ENCODE assay signal across 8 mouse cellular contexts in genomic region chr3:79628182-79628560, GRCm38 (mm10). TPM values are rescaled to one million over a fixed set of nuclear protein-coding genes. Genes with fewer than 3 reads are reported as not detected.
DNase-seq lines count a peak whose midpoint lies in the region; ATAC-seq and TF ChIP-seq lines count a peak whose summit lies in the region.

No protein-coding gene starts in this region.

- H3K4me1 ChIP-seq in kidney, embryonic 15.5 days: peaks cover 10% of the 10 kb centered on the region; the same call in 1 of the 2 replicates
- peaks cover 23% of the 10 kb centered on the region for H3K4me1 ChIP-seq in embryonic facial prominence, embryonic 10.5 days
- no peaks in the 10 kb centered on the region for H3K4me1 ChIP-seq in hindbrain, postnatal 0 days (ENCODE audit: insufficient read depth, low read length)
- H3K4me1 ChIP-seq in midbrain, embryonic 10.5 days: peaks cover 21% of the 10 kb centered on the region

- TF ChIP-seq CTCF in hindbrain, postnatal 0 days (IDR thresholded peaks at IDR 0.05; ENCODE audit: low read depth): peak; percentile 4; the same call in 1 of the 2 replicates

- no peak for ATAC-seq in kidney, embryonic 15.5 days (replicated peaks; ENCODE audit: low FRiP score)
- ATAC-seq in hindbrain, postnatal 0 days: no peak

- H3K9me3 ChIP-seq in kidney, embryonic 15.5 days (replicated peaks): peaks cover 4% of the 10 kb centered on the region; the same call in 1 of the 2 replicates
- peaks cover 6% of the 10 kb centered on the region; the same call in 1 of the 2 replicates for H3K9me3 ChIP-seq in embryonic facial prominence, embryonic 10.5 days
- H3K9me3 ChIP-seq in hindbrain, postnatal 0 days (ENCODE audit: low read length): 0 out of 2 replicates have a peak, but pooled peaks cover 2% of the 10 kb centered on the region
- H3K9me3 ChIP-seq in midbrain, embryonic 10.5 days (replicated peaks): peaks cover 5% of the 10 kb centered on the region

- peak overlapping the region; percentile 93 for H3K27ac ChIP-seq in kidney, embryonic 15.5 days
- H3K27ac ChIP-seq in embryonic facial prominence, embryonic 10.5 days (replicated peaks): peak overlapping the region; percentile 93
- H3K27ac ChIP-seq in hindbrain, postnatal 0 days: peak overlapping the region; percentile 74
- peak overlapping the region; percentile 94 for H3K27ac ChIP-seq in midbrain, embryonic 10.5 days (replicated peaks)

- no peak for DNase-seq in kidney, adult 18-20 months
- no peak for DNase-seq in embryonic facial prominence, embryonic 10.5 days (ENCODE audit: low spot score)
- peak; percentile 35 for DNase-seq in hindbrain, postnatal 0 days (ENCODE audit: low spot score)
- no peak for DNase-seq in midbrain, embryonic 10.5 days (ENCODE audit: low spot score)
- DNase-seq in cerebellum, postnatal 14 days: no peak
- no peak for DNase-seq in right cerebral cortex, postnatal 36 days (ENCODE audit: low spot score in 2 of 2)
- no peak for DNase-seq in MN1 (ENCODE audit: low spot score)

- H3K4me2 ChIP-seq in kidney, embryonic 15.5 days: peak overlapping the region; percentile 70
- peak overlapping the region; percentile 65 for H3K4me2 ChIP-seq in hindbrain, postnatal 0 days (ENCODE audit: low read depth, low read length)

- peak overlapping the region; percentile 55 for H3K9ac ChIP-seq in kidney, embryonic 15.5 days
- peak overlapping the region; percentile 56 for H3K9ac ChIP-seq in hindbrain, postnatal 0 days (replicated peaks; ENCODE audit: low read length)

- under 1% methylated on average over 9 of the region's 9 CpGs for WGBS in kidney, embryonic 15.5 days
- WGBS in embryonic facial prominence, embryonic 10.5 days: under 1% methylated on average over 9 of the region's 9 CpGs
- WGBS in hindbrain, postnatal 0 days: 1% methylated on average over 9 of the region's 9 CpGs
- 2% methylated on average over 9 of the region's 9 CpGs for WGBS in midbrain, embryonic 10.5 days

- no peaks in the 10 kb centered on the region for H3K27me3 ChIP-seq in kidney, embryonic 15.5 days
- H3K27me3 ChIP-seq in embryonic facial prominence, embryonic 10.5 days (replicated peaks; ENCODE audit: low read depth, poor library complexity, severe bottlenecking): no peaks in the 10 kb centered on the region
- no peaks in the 10 kb centered on the region for H3K27me3 ChIP-seq in hindbrain, postnatal 0 days (ENCODE audit: insufficient read depth, low read length)
- H3K27me3 ChIP-seq in midbrain, embryonic 10.5 days (ENCODE audit: low read depth, poor library complexity, severe bottlenecking): no peaks in the 10 kb centered on the region

- peak overlapping the region; percentile 86 for H3K4me3 ChIP-seq in kidney, embryonic 15.5 days (replicated peaks)
- H3K4me3 ChIP-seq in embryonic facial prominence, embryonic 10.5 days: peak overlapping the region; percentile 83
- peak overlapping the region; percentile 71 for H3K4me3 ChIP-seq in hindbrain, postnatal 0 days (ENCODE audit: low read length)
- H3K4me3 ChIP-seq in midbrain, embryonic 10.5 days: peak overlapping the region; percentile 77

- H3K36me3 ChIP-seq in kidney, embryonic 15.5 days: peaks cover 25% of the 10 kb centered on the region
- peaks cover 24% of the 10 kb centered on the region for H3K36me3 ChIP-seq in embryonic facial prominence, embryonic 10.5 days (replicated peaks)
- peaks cover 4% of the 10 kb centered on the region; the same call in 1 of the 2 replicates for H3K36me3 ChIP-seq in hindbrain, postnatal 0 days (ENCODE audit: insufficient read depth, low read length)
- H3K36me3 ChIP-seq in midbrain, embryonic 10.5 days: peaks cover 24% of the 10 kb centered on the region

RNA-seq across cellular contexts. Expression of gene 4930579G24Rik, which starts 0.7 kb away (rescaled TPM):
- 30.7 and 33.0 TPM in 2 replicates for polyA plus RNA-seq in kidney, embryonic 15.5 days (2015; fragmentation: Nextera tagmentation; extraction: Ambion mirVana)
- 33.0 and 34.4 TPM in 2 replicates for polyA plus RNA-seq in embryonic facial prominence, embryonic 10.5 days (2016; fragmentation: Nextera tagmentation; extraction: Ambion mirVana)
- 3.9 and 6.8 TPM in 2 replicates for total RNA-seq in hindbrain, postnatal 0 days (2014; rRNA removed)
- 6.5 and 7.0 TPM in 2 replicates for polyA plus RNA-seq in hindbrain, postnatal 0 days (2015; fragmentation: Nextera tagmentation; extraction: Ambion mirVana)
- polyA plus RNA-seq in midbrain, embryonic 10.5 days (2016; fragmentation: Nextera tagmentation; extraction: Ambion mirVana): 26.5 and 28.1 TPM in 2 replicates

RNA-seq across cellular contexts. Expression of gene Etfdh, which starts 1.1 kb away (rescaled TPM):
- polyA plus RNA-seq in kidney, embryonic 15.5 days (2015; fragmentation: Nextera tagmentation; extraction: Ambion mirVana): 64.9 and 67.4 TPM in 2 replicates
- 45.3 and 48.4 TPM in 2 replicates for polyA plus RNA-seq in embryonic facial prominence, embryonic 10.5 days (2016; fragmentation: Nextera tagmentation; extraction: Ambion mirVana)
- 24.0 and 24.6 TPM in 2 replicates for total RNA-seq in hindbrain, postnatal 0 days (2014; rRNA removed)
- 45.2 and 46.3 TPM in 2 replicates for polyA plus RNA-seq in hindbrain, postnatal 0 days (2015; fragmentation: Nextera tagmentation; extraction: Ambion mirVana)
- polyA plus RNA-seq in midbrain, embryonic 10.5 days (2016; fragmentation: Nextera tagmentation; extraction: Ambion mirVana): 47.1 and 55.5 TPM in 2 replicates

RNA-seq across cellular contexts. Expression of gene Ppid, which starts 37.0 kb away (rescaled TPM):
- polyA plus RNA-seq in kidney, embryonic 15.5 days (2015; fragmentation: Nextera tagmentation; extraction: Ambion mirVana): 168 and 181 TPM in 2 replicates
- polyA plus RNA-seq in embryonic facial prominence, embryonic 10.5 days (2016; fragmentation: Nextera tagmentation; extraction: Ambion mirVana): 228 and 238 TPM in 2 replicates
- total RNA-seq in hindbrain, postnatal 0 days (2014; rRNA removed): 37.6 and 44.0 TPM in 2 replicates
- polyA plus RNA-seq in hindbrain, postnatal 0 days (2015; fragmentation: Nextera tagmentation; extraction: Ambion mirVana): 115 and 117 TPM in 2 replicates
- polyA plus RNA-seq in midbrain, embryonic 10.5 days (2016; fragmentation: Nextera tagmentation; extraction: Ambion mirVana): 197 and 224 TPM in 2 replicates
